Mouse (Mus musculus): ENCODE measurements around the gene Arhgdia.

GRCm38 (mm10) chr11:120530085-120530964, 51.1 kb downstream of the Arhgdia start, which contains the start of gene Gcgr:
- TF ChIP-seq CTCF (IDR thresholded peaks at IDR 0.05; ENCODE audit: low read depth) (no peak), EP300 (IDR thresholded peaks at IDR 0.05; ENCODE audit: low read depth) (no peak)

Data from liver, embryonic 14.5 days (tissue).